Mouse (Mus musculus): ENCODE data around the gene Podn. TPM values are rescaled to one million over a fixed set of nuclear protein-coding genes. Genes with fewer than 3 reads are reported as not detected.
A peak's percentile ranks its signal among the peaks of the same experiment; 100 is the strongest.

Gene Podn
- polyA plus RNA-seq, 1 experiment: 5.2 TPM

DNA sequence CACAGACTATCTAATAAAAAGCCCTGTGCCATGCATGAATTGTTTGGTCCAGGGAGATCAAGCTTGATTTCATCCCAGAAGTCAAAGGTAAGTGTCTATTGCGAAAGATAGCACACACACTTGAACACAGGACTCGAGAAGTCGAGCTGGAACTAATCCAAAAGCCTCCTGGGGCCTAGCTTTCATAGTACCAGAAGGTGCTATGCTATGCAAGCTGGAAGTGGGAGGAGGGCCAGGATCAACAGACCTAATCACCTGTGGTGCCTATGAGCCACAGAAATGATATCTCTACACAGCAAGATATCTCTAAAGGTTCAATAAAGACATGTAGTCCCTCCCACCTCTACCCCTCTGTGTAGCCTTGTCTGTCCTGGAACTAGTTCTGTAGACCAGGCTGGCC lies 24.2 kb downstream of the Podn start:
- Histone ChIP-seq H3K27ac (ENCODE audit: control insufficient read depth, insufficient read depth, low read depth, low read length, poor library complexity) (no peak overlapping the region), H3K4me1 (ENCODE audit: control insufficient read depth, insufficient read depth, low read length) (no peaks in the 10 kb centered on the region; the same call in 1 of the 2 replicates), H3K4me3 (replicated peaks; ENCODE audit: control insufficient read depth, low read depth, low read length) (no peak overlapping the region)
- WGBS: 62% methylated on average over 3 of the region's 3 CpGs
- TF ChIP-seq POLR2A (IDR thresholded peaks at IDR 0.05; ENCODE audit: borderline replicate concordance, control insufficient read depth, low read depth, low read length): no peak
- TF ChIP-seq CTCF (IDR thresholded peaks at IDR 0.05; ENCODE audit: control insufficient read depth, insufficient read depth, low read length): no peak

DNA sequence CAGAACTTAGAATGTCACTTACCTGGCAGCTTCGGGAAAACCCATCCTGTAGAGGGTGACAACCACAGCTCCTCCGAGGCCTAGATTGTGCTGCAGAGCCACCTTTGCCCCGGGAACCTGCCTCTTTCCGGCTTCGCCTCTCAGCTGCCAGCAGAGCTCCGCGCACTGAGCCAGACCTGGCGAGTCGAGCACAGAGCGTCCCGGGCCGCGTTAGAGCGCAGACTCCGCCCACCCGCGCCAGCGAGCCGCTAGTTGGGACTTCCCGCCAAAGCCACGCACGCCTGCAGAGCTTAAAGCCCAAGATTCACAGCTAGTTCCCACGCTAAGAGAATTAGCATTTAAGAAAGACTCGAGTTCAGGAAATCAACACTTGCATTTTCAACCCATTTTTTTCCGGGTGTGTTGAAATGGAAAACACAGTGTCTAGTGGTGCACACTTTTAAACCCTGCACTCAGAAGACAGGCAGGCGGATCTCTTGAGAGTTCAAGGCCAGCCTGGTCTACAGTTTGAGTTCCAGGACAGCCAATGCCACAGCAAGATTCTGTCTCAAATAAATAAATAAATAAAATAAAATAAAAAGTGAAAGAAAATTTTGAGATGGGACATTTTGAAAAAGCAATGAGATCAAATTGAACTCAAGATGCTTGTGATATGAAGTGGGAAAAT lies 24.9 kb downstream of the Podn start:
- H3K4me3 ChIP-seq (replicated peaks; ENCODE audit: control insufficient read depth, low read depth, low read length): peak overlapping the region; percentile 86
- H3K4me1 ChIP-seq (ENCODE audit: control insufficient read depth, insufficient read depth, low read length): no peaks in the 10 kb centered on the region; the same call in 1 of the 2 replicates
- no peak overlapping the region for H3K27ac ChIP-seq (ENCODE audit: control insufficient read depth, insufficient read depth, low read depth, low read length, poor library complexity)
- TF ChIP-seq POLR2A (IDR thresholded peaks at IDR 0.05; ENCODE audit: borderline replicate concordance, control insufficient read depth, low read depth, low read length) (peak; percentile 61; the same call in 1 of the 2 replicates), CTCF (IDR thresholded peaks at IDR 0.05; ENCODE audit: control insufficient read depth, insufficient read depth, low read length) (no peak)
- 3% methylated on average over 26 of the region's 26 CpGs for WGBS

DNA sequence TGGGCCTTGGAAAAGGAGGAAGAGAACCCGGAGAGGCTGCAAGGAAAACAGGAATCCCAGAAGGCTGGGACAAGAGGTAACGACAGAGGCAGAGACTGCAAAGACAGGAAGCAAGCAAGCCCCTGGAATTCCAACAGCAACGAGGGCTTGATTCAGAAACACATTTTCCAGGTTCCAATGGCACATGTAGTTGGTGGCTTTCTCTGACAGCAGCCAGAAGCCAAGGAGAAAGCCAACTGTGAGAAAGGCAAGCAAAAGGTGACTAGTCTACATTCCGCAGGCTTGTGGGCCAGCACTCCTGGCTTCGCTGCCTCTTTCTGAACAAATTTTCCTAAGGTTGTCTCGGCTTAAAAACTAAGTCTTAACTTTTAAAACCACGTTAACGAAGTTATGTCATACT lies 25.5 kb downstream of the Podn start:
- no peaks in the 10 kb centered on the region; the same call in 1 of the 2 replicates for H3K4me1 ChIP-seq (ENCODE audit: control insufficient read depth, insufficient read depth, low read length)
- H3K27ac ChIP-seq (ENCODE audit: control insufficient read depth, insufficient read depth, low read depth, low read length, poor library complexity): no peak overlapping the region
- WGBS: 4% methylated on average over 8 of the region's 8 CpGs
- TF ChIP-seq CTCF (IDR thresholded peaks at IDR 0.05; ENCODE audit: control insufficient read depth, insufficient read depth, low read length) (no peak), POLR2A (IDR thresholded peaks at IDR 0.05; ENCODE audit: borderline replicate concordance, control insufficient read depth, low read depth, low read length) (no peak)
- peak overlapping the region; percentile 86 for H3K4me3 ChIP-seq (replicated peaks; ENCODE audit: control insufficient read depth, low read depth, low read length)

DNA sequence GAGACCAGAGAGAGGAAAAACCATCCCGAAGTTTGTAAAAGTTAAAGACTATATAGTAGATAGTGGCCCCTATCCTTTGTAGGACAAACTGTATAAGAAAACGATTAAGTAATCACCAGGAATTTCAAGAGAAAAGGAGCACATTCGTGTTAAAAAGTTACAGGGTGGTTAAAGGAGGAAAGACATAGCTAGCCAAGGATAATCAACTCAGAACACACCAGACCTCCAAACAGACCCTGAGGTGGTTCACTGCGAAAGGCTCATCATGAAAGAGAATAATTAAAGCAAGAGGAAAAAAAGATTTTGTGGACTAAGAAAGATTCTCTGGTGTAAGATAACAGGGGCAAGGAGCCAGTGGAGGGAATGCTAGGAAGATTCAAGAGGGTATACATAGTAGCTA lies 26.0 kb downstream of the Podn start:
- Histone ChIP-seq H3K4me1 (ENCODE audit: control insufficient read depth, insufficient read depth, low read length) (no peaks in the 10 kb centered on the region; the same call in 1 of the 2 replicates), H3K4me3 (replicated peaks; ENCODE audit: control insufficient read depth, low read depth, low read length) (peak overlapping the region; percentile 86), H3K27ac (ENCODE audit: control insufficient read depth, insufficient read depth, low read depth, low read length, poor library complexity) (no peak overlapping the region)
- WGBS: 43% methylated on average over 4 of the region's 4 CpGs
- TF ChIP-seq CTCF (IDR thresholded peaks at IDR 0.05; ENCODE audit: control insufficient read depth, insufficient read depth, low read length) (no peak), POLR2A (IDR thresholded peaks at IDR 0.05; ENCODE audit: borderline replicate concordance, control insufficient read depth, low read depth, low read length) (no peak)

DNA sequence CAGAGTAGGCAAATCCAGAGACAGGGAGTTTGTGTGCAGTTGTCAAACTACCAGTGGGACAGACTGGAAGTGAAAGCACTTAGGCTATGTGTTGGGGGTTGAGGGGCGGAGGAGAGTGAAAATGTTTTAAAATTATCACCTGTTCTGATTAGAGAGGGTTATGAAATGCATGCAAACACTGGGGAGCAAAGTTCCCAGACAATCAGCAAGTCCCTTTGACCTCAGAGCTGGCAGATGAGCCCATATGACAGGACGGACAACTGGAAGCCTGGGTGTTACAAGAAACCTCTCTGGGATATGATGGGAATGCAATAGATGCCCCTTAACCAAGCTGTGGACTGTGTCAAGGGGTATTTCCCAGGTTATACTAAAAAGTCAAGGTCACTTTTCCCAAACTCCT lies 28.2 kb downstream of the Podn start:
- H3K4me1 ChIP-seq (ENCODE audit: control insufficient read depth, insufficient read depth, low read length): no peaks in the 10 kb centered on the region; the same call in 1 of the 2 replicates
- no peak overlapping the region for H3K27ac ChIP-seq (ENCODE audit: control insufficient read depth, insufficient read depth, low read depth, low read length, poor library complexity)
- no peak overlapping the region for H3K4me3 ChIP-seq (replicated peaks; ENCODE audit: control insufficient read depth, low read depth, low read length)
- TF ChIP-seq POLR2A (IDR thresholded peaks at IDR 0.05; ENCODE audit: borderline replicate concordance, control insufficient read depth, low read depth, low read length): no peak
- 69% methylated on average over 2 of the region's 2 CpGs for WGBS

DNA sequence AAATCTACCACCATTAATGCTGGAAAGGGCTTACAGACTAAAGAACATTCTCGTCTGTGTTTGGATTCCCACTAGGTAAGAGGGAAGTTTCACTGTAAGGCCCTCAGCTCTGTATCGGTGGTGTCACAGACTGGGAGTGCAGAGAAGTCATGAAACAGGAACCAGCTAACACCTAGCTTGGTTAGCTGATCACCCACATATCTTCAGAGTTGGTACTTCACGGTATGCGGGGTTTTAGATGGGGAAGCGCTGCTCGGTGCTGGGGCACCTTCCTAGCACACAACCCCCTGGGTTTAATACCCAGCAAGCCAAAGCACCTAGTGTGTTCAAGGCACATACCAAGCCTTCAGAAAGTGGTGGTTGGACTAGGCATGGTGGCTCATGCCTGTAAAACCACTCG lies 29.0 kb downstream of the Podn start:
- Histone ChIP-seq H3K4me1 (ENCODE audit: control insufficient read depth, insufficient read depth, low read length) (no peaks in the 10 kb centered on the region; the same call in 1 of the 2 replicates), H3K4me3 (replicated peaks; ENCODE audit: control insufficient read depth, low read depth, low read length) (no peak overlapping the region), H3K27ac (ENCODE audit: control insufficient read depth, insufficient read depth, low read depth, low read length, poor library complexity) (peak overlapping the region; percentile 33; the same call in 1 of the 2 replicates)
- TF ChIP-seq CTCF (IDR thresholded peaks at IDR 0.05; ENCODE audit: control insufficient read depth, insufficient read depth, low read length) (no peak), POLR2A (IDR thresholded peaks at IDR 0.05; ENCODE audit: borderline replicate concordance, control insufficient read depth, low read depth, low read length) (no peak)
- 54% methylated on average over 7 of the region's 7 CpGs for WGBS

DNA sequence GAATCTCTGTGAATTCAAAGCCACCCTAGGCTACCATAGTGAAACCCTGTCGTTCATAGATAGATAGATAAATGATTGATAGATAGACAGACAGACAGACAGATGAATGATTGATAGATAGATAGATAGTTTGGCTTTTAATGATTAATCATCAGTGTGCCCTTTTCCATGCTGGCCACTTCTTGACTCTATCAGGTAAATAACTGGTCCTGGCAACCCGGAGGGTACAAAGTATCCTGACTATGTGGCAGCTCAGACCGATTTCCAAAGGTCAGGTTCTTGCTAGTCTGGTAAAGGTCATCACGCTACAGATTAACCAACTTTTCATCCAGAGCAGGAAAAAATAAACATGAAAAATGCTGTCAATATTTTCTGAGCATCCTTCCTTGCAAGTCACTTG lies 29.7 kb downstream of the Podn start:
- H3K27ac ChIP-seq (ENCODE audit: control insufficient read depth, insufficient read depth, low read depth, low read length, poor library complexity): no peak overlapping the region
- 84% methylated on average over 4 of the region's 4 CpGs for WGBS
- H3K4me1 ChIP-seq (ENCODE audit: control insufficient read depth, insufficient read depth, low read length): no peaks in the 10 kb centered on the region; the same call in 1 of the 2 replicates
- H3K4me3 ChIP-seq (replicated peaks; ENCODE audit: control insufficient read depth, low read depth, low read length): no peak overlapping the region
- no peak for TF ChIP-seq CTCF (IDR thresholded peaks at IDR 0.05; ENCODE audit: control insufficient read depth, insufficient read depth, low read length)
- TF ChIP-seq POLR2A (IDR thresholded peaks at IDR 0.05; ENCODE audit: borderline replicate concordance, control insufficient read depth, low read depth, low read length): no peak

DNA sequence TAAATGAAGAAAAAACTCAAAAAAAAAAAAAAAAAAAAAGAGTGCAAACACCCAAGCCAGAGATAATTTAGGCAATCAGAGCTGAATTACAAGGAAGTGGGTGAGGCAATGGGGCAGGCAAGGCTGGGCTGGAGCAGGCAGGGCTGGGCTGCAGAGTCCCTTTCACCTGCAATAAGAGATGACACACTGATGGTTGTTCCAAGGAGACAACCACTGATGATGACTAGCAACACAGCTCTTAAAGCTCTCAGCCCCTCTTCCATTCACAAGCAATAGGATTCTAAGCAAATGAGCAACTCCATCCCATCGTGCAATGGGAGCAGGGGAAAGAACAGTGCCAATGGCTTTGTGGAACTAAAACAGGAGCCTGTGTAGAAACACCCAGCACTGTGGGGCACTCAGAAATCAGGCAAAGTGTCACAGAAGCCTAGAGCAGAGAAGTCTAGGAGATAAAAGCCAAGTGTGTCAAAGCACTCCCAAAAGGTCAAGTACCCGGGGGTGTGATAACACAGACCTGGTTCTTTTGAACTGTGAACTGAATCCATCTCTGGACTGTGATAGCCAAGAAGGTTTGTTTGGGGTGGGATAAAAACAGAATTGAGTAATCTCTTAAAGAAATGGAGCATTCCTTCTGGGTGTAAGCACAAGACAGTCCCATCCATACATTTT lies 30.9 kb downstream of the Podn start:
- H3K4me1 ChIP-seq (ENCODE audit: control insufficient read depth, insufficient read depth, low read length): no peaks in the 10 kb centered on the region; the same call in 1 of the 2 replicates
- 62% methylated on average over 2 of the region's 2 CpGs for WGBS
- TF ChIP-seq POLR2A (IDR thresholded peaks at IDR 0.05; ENCODE audit: borderline replicate concordance, control insufficient read depth, low read depth, low read length): no peak
- TF ChIP-seq CTCF (IDR thresholded peaks at IDR 0.05; ENCODE audit: control insufficient read depth, insufficient read depth, low read length): no peak
- H3K4me3 ChIP-seq (replicated peaks; ENCODE audit: control insufficient read depth, low read depth, low read length): no peak overlapping the region
- no peak overlapping the region for H3K27ac ChIP-seq (ENCODE audit: control insufficient read depth, insufficient read depth, low read depth, low read length, poor library complexity)

All from bone marrow, adult 2 months (tissue).